Mouse (Mus musculus) activated CD4-positive, CD25-positive, alpha-beta regulatory T cell, adult 4 months (primary cell): ENCODE data around the gene Fbxo21. TPM values are rescaled to one million over a fixed set of nuclear protein-coding genes. Genes with fewer than 3 reads are reported as not detected.

Experiments
- ATAC-seq: one replicate; pipeline ENCODE4 v1.8.0; 2017
- polyA plus RNA-seq, 2 experiments: library from polyadenylated mRNA; unstranded; fragments of 100-300 nt; shearing (Covaris generic); gene quantifications; one replicate each; pipeline ENCODE4 v1.2.1; 2017

Fbxo21 gene
- polyA plus RNA-seq, 2 experiments from 2014 or later = 9.8 to 12.0 TPM

GRCm38 (mm10) chr5:117981943-117982342 lies 5.4 kb downstream of the Fbxo21 start:
- ATAC-seq = no peak

DNA sequence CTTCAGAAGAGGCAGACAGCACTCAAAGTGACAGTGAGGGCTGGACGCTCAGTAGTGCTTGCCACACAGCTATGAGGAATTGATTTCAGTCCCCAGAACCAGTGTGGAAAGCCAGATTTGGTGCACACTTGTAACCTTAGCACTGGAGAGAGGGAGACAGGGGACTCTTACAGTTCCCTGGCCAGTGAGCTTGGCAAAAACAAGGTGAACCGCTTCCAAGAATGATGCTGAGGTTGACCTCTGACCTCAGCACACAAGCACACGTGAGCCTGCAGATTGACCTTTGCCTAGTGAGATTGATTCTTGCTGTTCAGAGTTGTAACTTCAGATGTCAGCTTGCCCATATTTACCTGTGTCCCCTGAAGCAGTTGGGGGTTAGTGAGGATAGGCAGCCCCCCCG lies 9.8 kb downstream of the Fbxo21 start:
- no peak for ATAC-seq

DNA sequence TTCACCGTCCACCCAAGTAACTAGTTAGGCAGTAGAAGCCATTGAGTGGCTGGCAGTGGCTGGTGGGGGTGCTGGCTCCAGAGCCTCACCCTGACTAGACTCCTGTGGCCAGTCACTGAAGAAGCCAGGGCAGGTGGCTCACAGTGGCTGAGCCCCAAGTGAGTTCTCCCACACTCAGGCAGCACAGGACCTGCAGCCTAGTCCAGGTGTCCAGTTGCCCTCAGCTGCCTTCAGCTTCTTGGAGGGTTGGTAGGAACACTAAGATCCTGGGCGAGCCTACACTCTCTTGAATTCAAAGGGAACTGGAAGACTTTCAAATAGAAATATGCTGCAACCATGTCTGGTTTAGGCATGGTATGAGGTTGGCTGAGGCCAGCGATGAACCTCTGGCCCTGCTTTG lies 11.4 kb downstream of the Fbxo21 start:
- ATAC-seq = no peak

GRCm38 (mm10) chr5:117988367-117988766 lies 11.8 kb downstream of the Fbxo21 start:
- no peak for ATAC-seq

DNA sequence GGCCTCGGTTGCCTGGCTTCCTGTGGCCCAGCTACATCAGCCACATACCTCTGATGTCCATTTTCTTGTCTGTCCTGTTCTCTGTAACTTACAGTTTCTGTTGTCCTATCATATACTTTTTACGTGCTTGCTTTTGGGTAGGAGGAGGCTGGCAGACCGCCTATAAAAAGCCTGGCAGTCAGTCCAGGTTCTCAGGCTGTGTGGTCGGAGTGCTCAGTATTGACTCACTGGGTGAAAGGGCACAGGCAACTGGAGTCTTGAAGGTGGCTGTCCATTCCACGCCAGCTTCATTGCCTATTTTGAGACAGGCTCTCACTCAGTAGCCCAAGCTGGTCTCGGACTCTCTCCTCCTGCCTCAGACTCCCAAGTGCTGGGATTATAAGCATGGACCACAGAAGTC lies 13.2 kb downstream of the Fbxo21 start:
- ATAC-seq = no peak

GRCm38 (mm10) chr5:117990957-117991356 lies 14.4 kb downstream of the Fbxo21 start:
- ATAC-seq = no peak

DNA sequence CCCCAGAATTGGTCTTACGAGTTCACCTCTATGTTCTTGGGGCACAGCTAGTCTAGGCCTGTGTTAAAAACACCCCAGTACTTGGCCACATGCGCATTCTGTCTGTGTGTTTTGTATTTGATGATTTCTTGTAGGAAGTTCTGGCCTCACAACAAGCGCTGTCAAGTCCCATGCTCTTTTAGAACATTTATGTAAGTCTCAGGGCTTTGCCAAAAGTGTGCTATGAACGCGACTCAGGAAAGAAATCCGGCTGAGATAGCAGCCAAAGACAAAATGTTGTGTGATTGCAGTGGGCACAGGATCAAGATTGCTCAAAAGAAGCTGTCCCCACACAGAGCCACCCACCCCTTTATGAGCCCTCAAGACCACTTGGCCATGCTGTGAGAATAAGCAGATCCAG lies 17.0 kb downstream of the Fbxo21 start:
- ATAC-seq = no peak

- no peak for ATAC-seq
Observed at GRCm38 (mm10) chr5:117995372-117995901, 18.9 kb downstream of the Fbxo21 start.

DNA sequence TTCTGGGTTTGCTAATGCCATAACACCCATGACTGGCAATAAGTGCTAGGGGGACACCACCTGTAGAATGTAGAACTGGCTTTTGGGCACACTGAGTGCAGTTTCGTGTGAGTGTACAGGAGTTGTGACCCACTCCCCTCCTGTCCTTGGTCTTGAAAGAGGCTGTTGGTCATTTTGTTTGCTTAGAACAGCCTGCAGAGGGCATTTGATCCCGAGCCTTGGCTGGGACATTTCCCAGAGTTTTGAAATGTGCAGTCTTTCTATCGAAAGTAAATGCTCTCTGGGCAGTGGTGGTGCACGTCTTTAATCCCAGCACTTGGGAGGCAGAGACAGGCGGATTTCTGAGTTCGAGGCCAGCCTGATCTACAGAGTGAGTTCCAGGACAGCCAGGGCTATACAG lies 19.4 kb downstream of the Fbxo21 start:
- no peak for ATAC-seq

GRCm38 (mm10) chr5:117996581-117996980 lies 20.1 kb downstream of the Fbxo21 start:
- no peak for ATAC-seq

DNA sequence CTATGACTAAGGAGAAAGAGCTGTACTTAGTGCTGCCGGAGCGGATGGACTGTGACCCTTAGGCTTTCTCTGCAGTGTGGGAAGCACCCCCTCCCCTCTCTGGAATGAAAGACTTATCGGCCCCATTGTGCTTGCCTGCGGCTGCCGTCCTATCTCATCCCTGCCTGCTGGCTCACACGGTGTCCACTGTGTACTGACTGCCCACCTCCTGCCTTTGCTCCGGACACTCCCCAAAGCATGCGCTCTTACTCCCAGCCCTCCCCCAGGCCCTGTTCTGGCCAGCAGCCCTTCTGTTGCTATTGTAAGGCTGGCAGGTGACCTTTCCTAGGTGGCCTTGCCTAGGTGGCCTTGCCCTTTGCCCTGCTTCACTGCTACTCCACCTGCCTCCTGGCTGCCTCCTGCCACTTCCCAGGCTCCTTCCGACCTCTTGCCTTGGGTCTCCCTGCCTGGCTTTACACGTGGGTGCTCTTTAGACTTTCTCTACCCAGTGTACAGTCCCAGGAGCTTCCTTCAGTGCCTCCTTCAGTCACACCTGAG lies 21.0 kb downstream of the Fbxo21 start:
- no peak for ATAC-seq

DNA sequence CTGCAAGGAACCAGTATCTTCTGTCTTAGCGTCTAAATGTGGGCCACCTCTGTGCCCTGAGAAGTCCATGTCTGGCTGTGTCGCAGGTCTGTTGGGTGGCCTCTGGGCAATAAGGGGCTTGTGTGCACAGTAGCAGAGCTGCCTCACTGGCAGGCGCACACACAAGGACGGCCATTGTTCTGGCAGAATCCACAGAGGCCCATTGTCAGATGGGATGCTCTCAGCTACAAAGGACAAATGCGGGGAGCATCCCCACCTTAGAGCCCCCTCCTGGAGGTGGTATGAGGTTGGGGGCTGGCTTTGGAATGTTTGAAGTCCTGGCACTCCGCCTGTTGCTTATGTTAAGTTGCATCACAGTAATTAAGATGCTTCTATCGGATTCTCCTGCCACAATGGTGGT lies 22.5 kb downstream of the Fbxo21 start:
- ATAC-seq = no peak

DNA sequence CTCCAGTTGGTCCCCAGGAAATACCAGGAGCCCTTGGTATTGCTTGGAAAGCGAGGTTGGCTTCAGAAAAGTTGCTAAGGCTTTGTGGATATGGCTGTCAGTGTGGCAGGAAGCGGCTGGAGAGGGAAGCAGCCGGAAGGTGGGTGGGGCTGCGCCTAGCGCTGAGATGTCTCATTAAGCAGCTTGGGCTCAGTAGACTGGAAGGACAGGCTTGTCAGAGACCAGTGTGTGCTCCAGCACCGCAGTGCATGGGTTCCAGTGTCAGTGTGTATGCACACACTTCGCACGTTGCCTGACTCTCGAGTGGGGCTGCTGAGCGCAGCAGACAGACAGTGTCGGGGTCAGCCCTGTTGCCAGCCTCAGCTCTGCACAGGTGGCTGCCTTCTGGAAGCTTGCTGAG lies 23.1 kb downstream of the Fbxo21 start:
- no peak for ATAC-seq

- peak; percentile 46 for ATAC-seq
Observed at GRCm38 (mm10) chr5:118002059-118002458, 25.5 kb downstream of the Fbxo21 start.

DNA sequence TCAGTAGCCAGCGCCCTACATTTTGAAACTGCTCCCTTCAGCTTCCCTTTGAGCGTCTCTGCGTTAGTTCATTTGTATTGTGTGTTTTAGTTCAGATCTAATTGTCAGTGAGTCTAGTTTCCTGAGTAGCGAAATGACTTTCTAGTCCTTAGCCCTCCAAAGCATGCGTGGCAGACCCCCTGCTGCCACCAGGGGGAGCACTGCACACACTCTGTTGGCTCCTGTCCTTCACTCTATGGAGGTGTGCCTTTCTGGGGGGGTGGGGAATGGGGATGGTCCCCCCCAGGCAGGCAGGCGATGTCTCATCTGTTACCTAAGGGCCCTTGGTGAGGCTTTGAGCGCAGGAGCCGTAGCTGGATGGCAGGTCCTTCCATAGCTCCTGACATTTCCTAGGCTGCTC lies 28.1 kb downstream of the Fbxo21 start:
- peak; percentile 55 for ATAC-seq

DNA sequence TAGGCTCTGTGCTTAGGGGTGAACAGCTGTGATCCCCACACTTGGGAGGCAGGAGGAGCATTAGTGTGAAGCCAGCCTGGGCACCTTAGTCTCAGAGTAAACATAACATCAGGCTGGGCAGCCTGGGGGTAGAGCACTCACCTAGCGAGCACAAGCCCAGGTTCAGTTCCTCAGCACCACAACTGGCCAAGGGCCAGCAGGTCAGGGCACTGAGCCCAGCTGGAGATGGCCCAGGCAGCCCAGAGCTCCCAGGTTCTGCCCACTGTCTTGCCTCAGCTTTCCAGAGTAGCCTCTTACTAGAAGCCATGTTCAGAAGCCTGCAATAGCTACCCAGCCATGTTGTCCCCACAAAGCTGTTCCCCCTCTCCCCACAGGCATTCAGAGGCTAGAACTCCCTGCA lies 29.2 kb downstream of the Fbxo21 start:
- no peak for ATAC-seq

- ATAC-seq = no peak
Observed at GRCm38 (mm10) chr5:118008344-118008743, 31.8 kb downstream of the Fbxo21 start.

- ATAC-seq = no peak
Observed at GRCm38 (mm10) chr5:118010872-118011271, 34.3 kb downstream of the Fbxo21 start.

DNA sequence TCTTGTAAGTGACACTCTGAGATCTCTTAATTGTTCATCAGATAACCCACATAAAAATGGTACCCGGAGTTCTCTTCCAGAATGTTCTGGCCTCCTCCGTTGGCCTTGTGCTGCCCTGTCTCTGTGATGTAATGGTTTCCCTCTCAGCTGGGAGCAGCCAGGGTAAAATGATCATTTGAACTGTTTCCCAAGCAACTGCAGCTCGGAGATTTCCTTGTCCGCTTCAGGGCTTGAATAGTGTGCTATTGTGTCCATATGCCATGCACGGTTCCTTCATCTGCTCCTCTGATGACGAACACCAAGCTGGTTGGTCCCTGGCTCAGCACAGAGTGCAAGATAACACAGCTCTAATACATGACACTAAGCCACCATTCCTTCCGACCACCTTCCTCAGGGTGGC lies 35.3 kb downstream of the Fbxo21 start:
- no peak for ATAC-seq

DNA sequence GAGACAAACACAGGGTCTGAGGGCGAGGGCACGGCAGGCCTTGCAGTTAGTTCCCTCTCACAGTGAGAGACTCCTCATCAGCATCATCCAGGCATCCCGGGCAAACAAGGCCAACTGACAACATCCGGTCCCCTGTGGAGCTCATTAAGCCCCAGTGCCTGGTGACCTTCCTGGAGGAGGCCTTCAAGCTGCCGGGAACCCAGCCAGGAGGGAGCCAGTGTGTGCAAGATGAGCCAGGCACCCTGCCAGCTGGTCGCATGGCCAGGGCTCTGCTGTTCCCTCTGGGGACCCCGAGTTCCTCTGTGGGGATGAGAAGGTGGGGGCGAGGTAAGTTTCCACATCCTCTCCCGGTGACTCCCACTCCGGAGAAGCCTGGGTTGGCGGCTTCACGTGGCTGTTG lies 38.5 kb downstream of the Fbxo21 start:
- ATAC-seq = no peak

- ATAC-seq = no peak
Observed at GRCm38 (mm10) chr5:118015669-118016068, 39.1 kb downstream of the Fbxo21 start.

GRCm38 (mm10) chr5:118017527-118017926 lies 41.0 kb downstream of the Fbxo21 start:
- ATAC-seq = no peak

- no peak for ATAC-seq
Observed at GRCm38 (mm10) chr5:118019905-118020304, 43.4 kb downstream of the Fbxo21 start.

GRCm38 (mm10) chr5:118023053-118023452 lies 46.5 kb downstream of the Fbxo21 start:
- ATAC-seq = no peak

- no peak for ATAC-seq
Observed at GRCm38 (mm10) chr5:118025880-118026279, 49.4 kb downstream of the Fbxo21 start.
